Mouse (Mus musculus) liver, embryonic 16.5 days (tissue): Measurements from ENCODE around the gene Ythdf2. TPM values are rescaled to one million over a fixed set of nuclear protein-coding genes. Genes with fewer than 3 reads are reported as not detected.

ENCODE experiments used
- ATAC-seq: fragments of 200-750 bp; cut with Nextera tagmentation; 2 replicates; pipeline ENCODE4 v1.8.0; 2017; ENCODE audit warnings: low read depth, mild to moderate bottlenecking, moderate number of reproducible peaks, moderate library complexity
- H3K27ac ChIP-seq: fragments of 300-500 bp; sonication (generic); 2 replicates; pipeline ENCODE4 v1.5.1; 2014; ENCODE audit warnings: mild to moderate bottlenecking, low read length
- H3K27me3 ChIP-seq: fragments of 300-500 bp; sonication (generic); 2 replicates; pipeline ENCODE4 v1.6.1; 2014; ENCODE audit warnings: low read depth, low read length, mixed read lengths; ENCODE audit not compliant: control insufficient read depth, insufficient read depth
- H3K36me3 ChIP-seq: fragments of 300-500 bp; sonication (generic); 2 replicates; pipeline ENCODE4 v1.6.1; 2014; ENCODE audit warnings: mild to moderate bottlenecking; ENCODE audit not compliant: control insufficient read depth, insufficient read depth
- H3K4me1 ChIP-seq: fragments of 300-500 bp; sonication (generic); 2 replicates; pipeline ENCODE4 v1.6.1; 2014; ENCODE audit warnings: low read depth, low read length, mixed read lengths; ENCODE audit not compliant: control insufficient read depth
- H3K4me2 ChIP-seq: fragments of 300-500 bp; sonication (generic); 2 replicates; pipeline ENCODE4 v1.6.1; 2014; ENCODE audit warnings: low read depth, low read length, mixed read lengths
- H3K4me3 ChIP-seq: fragments of 300-500 bp; sonication (generic); 2 replicates; pipeline ENCODE4 v1.5.1; 2014; ENCODE audit warnings: low read depth, mild to moderate bottlenecking, low read length
- H3K9ac ChIP-seq: fragments of 300-500 bp; sonication (generic); 2 replicates; pipeline ENCODE4 v1.6.1; 2014; ENCODE audit warnings: low read depth, low read length
- H3K9me3 ChIP-seq: fragments of 300-500 bp; sonication (generic); replicated peaks from 2 replicates; pipeline ENCODE4 v1.6.1; 2016; ENCODE audit warnings: low read length; ENCODE audit not compliant: control insufficient read depth
- WGBS: fragments of 180-500 bp; shearing (Covaris S2); extraction: QIAGEN DNeasy Blood & Tissue Kit; methylation state at CpG from one replicate; pipeline ENCODE4 v1.1.7; 2014; ENCODE audit not compliant: insufficient replicate concordance; 5-methylcytosine and 5-hydroxymethylcytosine counted together
- polyA plus RNA-seq: library from polyadenylated mRNA; unstranded; fragments of >200 nt; fragmentation: Nextera tagmentation; extraction: Ambion mirVana; gene quantifications from 2 replicates; pipeline ENCODE4 v1.2.1, GENCODE M21; 2015

The Ythdf2 gene
- 24.9 and 28.5 TPM in 2 replicates for polyA plus RNA-seq

- ATAC-seq = peak; percentile 98
- peak within 1 kb of the TSS; percentile 65 for H3K4me2 ChIP-seq
- 2% methylated on average over 64 of the region's 78 CpGs for WGBS
These were observed at the start of gene Ythdf2 for GRCm38 (mm10) chr4:132211953-132212734. Ythdf2 (minus strand) TSS chr4:132212303.

GRCm38 (mm10) chr4:132260404-132261379 lies 48.6 kb upstream of the Ythdf2 start:
- no peaks in the 10 kb centered on the region for H3K36me3 ChIP-seq
- peak overlapping the region; percentile 92 for H3K9ac ChIP-seq
- ATAC-seq = peak; percentile 85
- no peaks in the 10 kb centered on the region for H3K9me3 ChIP-seq
- H3K27me3 ChIP-seq = no peaks in the 10 kb centered on the region
- H3K4me3 ChIP-seq = peak overlapping the region; percentile 87
- peaks cover 28% of the 10 kb centered on the region for H3K4me1 ChIP-seq
- peak overlapping the region; percentile 78 for H3K4me2 ChIP-seq
- H3K27ac ChIP-seq = peak overlapping the region; percentile 91
- WGBS = under 1% methylated on average over 29 of the region's 64 CpGs

More at GRCm38 (mm10) chr4:132211953-132212734, at the start of gene Ythdf2:
- H3K27ac ChIP-seq = peak within 1 kb of the TSS; percentile 93
- H3K4me3 ChIP-seq = peak within 1 kb of the TSS; percentile 79
- no peaks in the 10 kb centered on the region for H3K27me3 ChIP-seq
- peaks cover 31% of the 10 kb centered on the region for H3K4me1 ChIP-seq
- H3K9me3 ChIP-seq = no peaks in the 10 kb centered on the region
- peak within 1 kb of the TSS; percentile 95 for H3K9ac ChIP-seq
- H3K36me3 ChIP-seq = peaks cover 6% of the 10 kb centered on the region

- no peaks in the 10 kb centered on the region for H3K27me3 ChIP-seq
- H3K9ac ChIP-seq = 0 out of 2 replicates have a peak overlapping the region, but pooled peaks have one; percentile 14
- 63% methylated on average over 4 of the region's 4 CpGs for WGBS
- peak overlapping the region; percentile 16; the same call in 1 of the 2 replicates for H3K27ac ChIP-seq
- no peaks in the 10 kb centered on the region for H3K9me3 ChIP-seq
- H3K4me1 ChIP-seq = peaks cover 29% of the 10 kb centered on the region
- no peak for ATAC-seq
- H3K36me3 ChIP-seq = no peaks in the 10 kb centered on the region
- no peak overlapping the region for H3K4me3 ChIP-seq
- H3K4me2 ChIP-seq = peak overlapping the region; percentile 78
These were observed 47.1 kb upstream of the Ythdf2 start for GRCm38 (mm10) chr4:132259248-132259647.

GRCm38 (mm10) chr4:132256384-132256783 lies 44.3 kb upstream of the Ythdf2 start:
- peaks cover 2% of the 10 kb centered on the region; the same call in 1 of the 2 replicates for H3K36me3 ChIP-seq
- no peaks in the 10 kb centered on the region for H3K9me3 ChIP-seq
- H3K4me3 ChIP-seq = no peak overlapping the region
- H3K4me1 ChIP-seq = peaks cover 23% of the 10 kb centered on the region
- 85% methylated on average over 3 of the region's 3 CpGs for WGBS
- no peaks in the 10 kb centered on the region for H3K27me3 ChIP-seq
- no peak for ATAC-seq
- 0 out of 2 replicates have a peak overlapping the region, but pooled peaks have one; percentile 3 for H3K27ac ChIP-seq
- no peak overlapping the region for H3K4me2 ChIP-seq
- H3K9ac ChIP-seq = no peak overlapping the region

GRCm38 (mm10) chr4:132254986-132255385 lies 42.9 kb upstream of the Ythdf2 start:
- 68% methylated on average over 3 of the region's 3 CpGs for WGBS
- peaks cover 23% of the 10 kb centered on the region for H3K4me1 ChIP-seq
- H3K4me2 ChIP-seq = no peak overlapping the region

GRCm38 (mm10) chr4:132253622-132254021 lies 41.5 kb upstream of the Ythdf2 start:
- H3K36me3 ChIP-seq = peaks cover 19% of the 10 kb centered on the region; the same call in 1 of the 2 replicates
- WGBS = 24% methylated on average over 2 of the region's 2 CpGs
- H3K4me2 ChIP-seq = no peak overlapping the region
- H3K4me1 ChIP-seq = peaks cover 11% of the 10 kb centered on the region
- H3K27me3 ChIP-seq = no peaks in the 10 kb centered on the region
- H3K4me3 ChIP-seq = no peak overlapping the region
- no peak overlapping the region for H3K9ac ChIP-seq
- no peak overlapping the region for H3K27ac ChIP-seq
- no peak for ATAC-seq
- no peaks in the 10 kb centered on the region for H3K9me3 ChIP-seq

More at GRCm38 (mm10) chr4:132254986-132255385, 42.9 kb upstream of the Ythdf2 start:
- Histone ChIP-seq H3K27ac (no peak overlapping the region), H3K4me3 (no peak overlapping the region), H3K36me3 (peaks cover 14% of the 10 kb centered on the region; the same call in 1 of the 2 replicates), H3K9me3 (no peaks in the 10 kb centered on the region), H3K9ac (no peak overlapping the region), H3K27me3 (no peaks in the 10 kb centered on the region)
- no peak for ATAC-seq

- no peak overlapping the region for H3K27ac ChIP-seq
- H3K9ac ChIP-seq = no peak overlapping the region
- H3K27me3 ChIP-seq = no peaks in the 10 kb centered on the region
- H3K9me3 ChIP-seq = no peaks in the 10 kb centered on the region
- 70% methylated on average over 8 of the region's 8 CpGs for WGBS
- peaks cover 11% of the 10 kb centered on the region for H3K4me1 ChIP-seq
- H3K36me3 ChIP-seq = peaks cover 19% of the 10 kb centered on the region; the same call in 1 of the 2 replicates
- ATAC-seq = no peak
- H3K4me3 ChIP-seq = no peak overlapping the region
- no peak overlapping the region for H3K4me2 ChIP-seq
These were observed 41.0 kb upstream of the Ythdf2 start for GRCm38 (mm10) chr4:132253128-132253527.

- H3K36me3 ChIP-seq = peaks cover 19% of the 10 kb centered on the region; the same call in 1 of the 2 replicates
- H3K27ac ChIP-seq = no peak overlapping the region
- ATAC-seq = no peak
- no peaks in the 10 kb centered on the region for H3K27me3 ChIP-seq
- WGBS = 78% methylated on average over 9 of the region's 9 CpGs
- H3K4me3 ChIP-seq = no peak overlapping the region
- no peak overlapping the region for H3K9ac ChIP-seq
- peaks cover 16% of the 10 kb centered on the region for H3K4me1 ChIP-seq
- no peak overlapping the region for H3K4me2 ChIP-seq
- no peaks in the 10 kb centered on the region for H3K9me3 ChIP-seq
These were observed 39.5 kb upstream of the Ythdf2 start for GRCm38 (mm10) chr4:132251596-132251995.
